Mouse (Mus musculus) T-helper 17 cell (primary cell): Measurements from ENCODE around the gene Hnrnpul1.

Experiments
- in situ Hi-C, 2 experiments: fragments of 300-600 bp; cut with MboI, MseI; formaldehyde crosslinking; loops; 1 replicate in 1 of 2; 2 replicates in 1 of 2; pipeline ENCODE4 v1.15.1; 2025; ENCODE audit warnings: high pct_unique_total_duplicates in 2 of 2

Hnrnpul1 gene

DNA sequence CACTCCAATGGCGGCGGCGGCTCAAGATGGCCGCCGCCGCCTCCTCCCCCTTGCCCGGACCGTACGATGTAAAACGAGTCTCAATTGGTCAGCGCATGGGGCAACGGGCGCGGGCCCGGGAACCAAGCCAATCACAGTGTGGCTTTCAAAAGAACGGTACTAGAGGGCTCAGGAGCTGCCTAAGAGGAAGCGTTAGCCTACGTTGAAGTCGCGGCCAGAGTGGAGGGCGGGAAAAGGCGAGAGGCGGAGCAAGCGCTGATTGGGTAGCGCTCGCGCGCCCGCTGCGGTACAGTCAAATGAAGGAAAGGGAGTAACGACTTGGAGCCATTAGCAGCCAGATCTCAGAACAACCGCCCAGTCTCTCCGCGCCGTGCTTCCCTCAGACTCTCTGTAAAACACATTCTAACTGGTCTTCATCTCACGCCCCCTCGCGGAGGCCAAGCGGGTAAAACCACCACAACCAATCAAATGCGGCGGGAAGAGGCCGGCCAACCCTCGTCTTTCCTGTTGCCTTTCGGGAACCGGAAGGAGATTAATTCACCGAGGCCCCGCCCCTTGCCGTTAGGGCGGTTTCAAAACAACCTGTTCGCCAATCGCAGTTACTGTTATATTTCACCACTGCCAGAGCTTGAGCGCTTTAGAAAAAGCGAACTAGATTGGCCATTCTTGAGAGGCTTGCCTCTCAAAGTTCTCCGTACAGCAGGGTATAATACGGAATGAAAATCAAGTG is at the start of gene Hnrnpul1:
Gene Hnrnpul1, minus strand, starts transcription at position 20 of the 730 bp plus-strand sequence.
- in situ Hi-C loops: loop anchor here (5.0 kb wide), 1 partner anchor 52 kb away; no protein-coding TSS in a partner anchor

GRCm38 (mm10) chr7:25803460-25803859 is 48.9 kb upstream of the Hnrnpul1 start:
- in situ Hi-C loops: no loop called here

DNA sequence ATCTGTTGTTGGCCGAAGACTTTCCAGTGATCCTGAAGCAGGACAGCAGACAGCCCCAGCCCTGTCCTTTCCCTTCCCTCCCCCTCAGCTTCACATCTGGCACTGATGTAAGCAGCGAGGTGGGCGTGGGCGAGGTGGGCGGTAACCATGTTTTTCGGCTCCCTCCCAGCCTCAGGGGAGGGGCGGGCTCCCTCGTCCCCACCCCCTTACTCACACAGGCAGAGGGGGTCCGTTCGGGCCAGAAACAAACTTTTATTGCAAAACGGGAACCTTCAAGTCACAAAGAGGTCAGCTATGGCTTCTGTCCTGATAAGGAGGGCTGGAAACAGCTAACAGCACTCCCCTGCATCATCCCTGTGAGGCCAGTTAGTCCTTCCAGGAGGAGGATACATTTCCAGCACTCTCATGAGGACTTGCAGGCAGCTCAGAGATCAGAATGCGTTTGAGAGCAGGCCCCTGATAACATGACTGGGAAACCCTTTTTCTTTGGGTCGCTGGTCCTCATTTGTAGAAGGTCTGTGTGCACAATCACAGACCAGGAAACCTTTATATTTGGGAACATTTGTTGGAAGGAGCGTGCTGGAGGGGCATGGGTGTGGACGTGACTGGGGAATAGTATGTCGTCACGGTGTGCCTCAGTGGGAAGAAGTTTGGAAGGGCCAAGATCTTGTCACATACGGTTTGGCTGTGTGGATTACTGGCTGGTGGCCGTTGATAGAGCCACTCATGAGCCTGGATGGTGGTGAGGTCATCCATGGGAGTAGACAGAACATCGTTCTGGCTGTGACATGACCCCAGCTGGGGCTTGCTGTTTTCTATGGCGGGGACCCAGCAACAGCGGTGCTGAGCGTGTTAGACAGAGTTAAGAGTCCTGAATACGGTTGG is 47.9 kb upstream of the Hnrnpul1 start:
- in situ Hi-C loops: no loop called here

GRCm38 (mm10) chr7:25801031-25801430 is 46.5 kb upstream of the Hnrnpul1 start:
- in situ Hi-C loops: no loop called here

GRCm38 (mm10) chr7:25799369-25799768 is 44.8 kb upstream of the Hnrnpul1 start:
- in situ Hi-C loops: loop anchor here in 1 of 2 experiments (25.0 kb wide), 1 partner anchor 1412 kb away; the partner anchor contains the start of gene Smg9

GRCm38 (mm10) chr7:25798540-25798939 is 44.0 kb upstream of the Hnrnpul1 start:
- in situ Hi-C loops: loop anchor here in 1 of 2 experiments (25.0 kb wide), 1 partner anchor 1411 kb away; the partner anchor contains the start of gene Smg9

- in situ Hi-C loops: loop anchor here in 1 of 2 experiments (25.0 kb wide), 1 partner anchor 1407 kb away; the partner anchor contains the start of gene Smg9
Measured at GRCm38 (mm10) chr7:25794775-25795174, 40.2 kb upstream of the Hnrnpul1 start.

DNA sequence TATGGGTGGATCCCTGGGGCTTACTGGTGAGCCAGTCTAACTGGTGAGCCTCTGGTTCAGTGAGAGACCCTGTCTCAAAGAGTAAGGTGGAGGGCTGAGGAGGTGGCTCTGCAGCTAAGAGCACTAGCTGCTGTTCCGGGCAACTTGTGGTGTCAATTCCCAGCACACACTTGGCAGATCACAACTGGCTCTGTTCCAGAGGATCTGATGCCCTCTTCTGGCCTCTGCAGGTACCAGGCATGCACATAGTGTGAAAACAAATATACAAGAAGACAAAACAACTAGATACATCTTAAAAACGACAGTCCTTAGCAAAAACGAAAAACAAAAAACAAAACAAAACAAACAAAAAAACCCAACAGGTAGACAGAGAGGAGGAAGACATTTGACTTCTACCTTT is 39.1 kb upstream of the Hnrnpul1 start:
- in situ Hi-C loops: loop anchor here in 1 of 2 experiments (25.0 kb wide), 1 partner anchor 1406 kb away; the partner anchor contains the start of gene Smg9

GRCm38 (mm10) chr7:25792966-25793365 is 38.4 kb upstream of the Hnrnpul1 start:
- in situ Hi-C loops: loop anchor here in 1 of 2 experiments (25.0 kb wide), 1 partner anchor 1406 kb away; the partner anchor contains the start of gene Smg9

GRCm38 (mm10) chr7:25790615-25791014 is 36.1 kb upstream of the Hnrnpul1 start:
- in situ Hi-C loops: loop anchor here in 1 of 2 experiments (25.0 kb wide), 1 partner anchor 1403 kb away; the partner anchor contains the start of gene Smg9

DNA sequence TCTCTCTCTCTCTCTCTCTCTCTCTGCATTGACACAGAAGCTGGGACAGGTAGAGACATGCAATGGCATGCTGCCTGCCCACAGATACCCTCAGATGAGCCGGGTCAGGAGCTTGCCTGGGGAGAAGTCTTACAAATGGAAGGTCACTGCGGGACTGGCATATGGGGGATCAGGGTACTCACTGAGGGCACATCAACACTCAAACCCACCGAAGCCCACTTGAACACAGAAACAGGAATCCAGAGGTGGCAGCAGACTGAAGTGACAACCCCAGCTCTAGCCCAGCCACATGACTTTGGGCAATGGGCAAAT is 34.5 kb upstream of the Hnrnpul1 start:
- in situ Hi-C loops: loop anchor here in 1 of 2 experiments (25.0 kb wide), 1 partner anchor 1402 kb away; the partner anchor contains the start of gene Smg9

DNA sequence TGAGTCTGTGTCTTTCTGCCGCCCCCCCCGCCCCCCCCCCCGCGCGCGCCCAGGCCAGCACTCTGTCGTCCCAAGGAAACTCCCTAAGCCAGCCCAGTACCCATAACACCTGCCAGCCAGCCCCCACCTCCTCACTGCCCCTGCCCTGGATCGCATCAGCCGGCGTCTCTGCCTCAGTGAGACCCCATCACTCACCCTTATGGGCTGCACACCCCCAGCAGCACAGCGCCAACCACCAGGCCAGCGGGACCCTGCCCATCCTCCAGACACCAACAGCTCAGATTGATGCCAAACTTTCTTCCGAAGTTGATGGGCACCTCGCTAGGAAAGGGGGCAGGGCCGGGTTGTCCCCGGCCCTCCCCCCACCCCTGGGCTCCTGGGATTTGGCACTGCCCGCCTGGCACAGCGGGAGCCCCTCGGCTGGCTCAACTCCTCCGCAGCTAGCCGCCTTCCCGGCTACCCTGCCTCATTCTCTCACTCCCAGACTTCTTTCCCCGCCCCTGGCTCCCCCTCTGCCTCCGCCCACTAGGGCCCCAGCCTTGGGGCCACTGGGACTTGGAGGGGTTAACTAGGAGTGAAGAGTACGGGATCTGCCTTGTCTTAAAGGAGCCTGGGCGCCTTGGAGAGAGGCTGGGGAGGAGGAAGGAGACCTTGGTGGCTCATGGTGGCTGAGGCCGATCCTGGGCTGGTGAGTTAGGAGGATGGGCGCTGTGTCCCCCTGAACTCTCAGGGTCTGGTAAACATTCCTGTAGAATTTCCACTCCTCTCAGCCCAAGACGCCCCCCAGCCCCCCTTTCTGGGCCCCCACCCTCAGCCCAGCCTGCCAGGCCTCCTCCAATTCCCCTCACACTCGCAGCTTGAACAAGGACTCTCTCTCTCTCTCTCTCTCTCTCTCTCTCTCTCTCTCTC is 33.9 kb upstream of the Hnrnpul1 start, which contains the start of gene Axl:
Gene Axl, minus strand, starts transcription at position 486 of the 909 bp plus-strand sequence.
- in situ Hi-C loops: loop anchor here in 1 of 2 experiments (25.0 kb wide), 1 partner anchor 1401 kb away; the partner anchor contains the start of gene Smg9

- in situ Hi-C loops: loop anchor here in 1 of 2 experiments (25.0 kb wide), 1 partner anchor 1400 kb away; the partner anchor contains the start of gene Smg9
Measured at GRCm38 (mm10) chr7:25787456-25788219, 33.1 kb upstream of the Hnrnpul1 start.

GRCm38 (mm10) chr7:25786974-25787373 is 32.4 kb upstream of the Hnrnpul1 start:
- in situ Hi-C loops: loop anchor here in 1 of 2 experiments (25.0 kb wide), 1 partner anchor 1400 kb away; the partner anchor contains the start of gene Smg9

- in situ Hi-C loops: loop anchor here in 1 of 2 experiments (25.0 kb wide), 1 partner anchor 1398 kb away; the partner anchor contains the start of gene Smg9
Measured at GRCm38 (mm10) chr7:25785752-25786151, 31.2 kb upstream of the Hnrnpul1 start.

DNA sequence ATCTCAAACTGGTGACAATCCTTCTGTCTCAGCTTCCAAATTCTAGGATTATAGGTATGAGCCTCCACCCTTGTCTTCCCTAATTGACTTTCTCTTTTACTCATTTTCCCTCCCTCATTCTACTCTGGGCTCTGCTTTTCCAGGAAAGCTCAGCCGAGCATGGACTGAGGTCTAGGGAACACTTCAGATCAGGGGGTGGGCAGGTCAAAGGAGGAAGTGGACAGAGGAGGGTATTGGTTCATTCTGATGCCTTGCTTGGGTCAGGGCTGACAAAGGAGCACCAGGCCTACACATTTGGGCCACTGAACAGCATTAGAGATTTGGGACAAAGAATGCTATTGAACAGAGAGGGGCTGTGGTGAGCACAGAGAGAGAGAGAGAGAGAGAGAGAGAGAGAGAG is 30.3 kb upstream of the Hnrnpul1 start:
- in situ Hi-C loops: loop anchor here in 1 of 2 experiments (25.0 kb wide), 1 partner anchor 1398 kb away; the partner anchor contains the start of gene Smg9

DNA sequence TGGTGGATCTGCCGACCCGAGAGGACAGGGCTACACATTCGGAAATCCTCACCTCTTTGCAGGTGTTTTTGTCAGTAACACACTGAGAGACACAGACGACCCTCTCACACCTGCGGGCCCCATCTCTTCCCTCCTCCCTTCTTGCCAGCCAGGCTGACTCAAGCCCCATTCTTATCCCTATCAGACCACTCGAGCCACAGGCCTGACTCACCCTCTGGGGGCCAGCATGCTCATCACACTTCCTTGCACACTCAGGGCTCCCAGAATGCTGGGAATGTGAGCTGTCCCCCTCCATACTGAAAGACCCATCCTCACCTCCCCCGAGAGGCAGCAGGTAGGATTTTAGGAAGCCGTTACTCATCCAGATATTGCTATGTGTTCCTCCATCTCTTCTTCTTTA is 29.2 kb upstream of the Hnrnpul1 start:
- in situ Hi-C loops: loop anchor here in 1 of 2 experiments (25.0 kb wide), 1 partner anchor 1396 kb away; the partner anchor contains the start of gene Smg9

GRCm38 (mm10) chr7:25782744-25783143 is 28.2 kb upstream of the Hnrnpul1 start:
- in situ Hi-C loops: loop anchor here in 1 of 2 experiments (25.0 kb wide), 1 partner anchor 1395 kb away; the partner anchor contains the start of gene Smg9
